Mouse (Mus musculus) layer of hippocampus, adult 8-10 months (tissue): ENCODE measurements around the gene Tmsb10. TPM values are rescaled to one million over a fixed set of nuclear protein-coding genes. Genes with fewer than 3 reads are reported as not detected.

Experiments
- DNase-seq, 2 experiments: peaks; one replicate each; pipeline ENCODE4 v3.0.0; 2022; ENCODE audit warnings: low spot score in 2 of 2
- total RNA-seq, 4 experiments: library from RNA; stranded (reverse); gene quantifications; 2 replicates each; pipeline ENCODE4 v1.2.4; 2022

Gene Tmsb10
- total RNA-seq = 100 to 1,000 TPM; 202 to 382 (median 276) TPM

DNA sequence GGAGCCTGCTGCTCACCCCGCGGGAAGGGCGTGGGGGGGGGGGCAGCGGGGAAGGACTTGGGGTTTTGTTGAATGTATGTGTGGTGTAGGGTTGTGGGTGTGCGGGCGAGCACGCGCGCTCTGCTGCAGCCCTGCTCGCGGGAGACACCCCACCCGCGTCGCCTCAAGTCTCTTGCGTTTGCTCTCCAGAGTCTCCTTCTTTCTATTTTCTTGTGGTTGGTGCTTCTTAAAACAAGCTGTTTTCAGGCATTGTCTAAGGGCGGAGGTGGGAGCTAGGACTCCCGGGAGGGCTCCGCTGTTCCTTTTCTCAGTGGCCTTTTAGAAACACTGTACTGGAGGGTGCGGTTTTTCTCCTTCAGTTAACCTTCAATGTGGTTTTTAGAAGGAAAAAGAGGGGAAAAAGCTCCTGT lies at the start of gene Tmsb10:
Tmsb10 (minus strand) TSS at position 87 of the 410 bp plus-strand sequence.
- DNase-seq = no peak

DNA sequence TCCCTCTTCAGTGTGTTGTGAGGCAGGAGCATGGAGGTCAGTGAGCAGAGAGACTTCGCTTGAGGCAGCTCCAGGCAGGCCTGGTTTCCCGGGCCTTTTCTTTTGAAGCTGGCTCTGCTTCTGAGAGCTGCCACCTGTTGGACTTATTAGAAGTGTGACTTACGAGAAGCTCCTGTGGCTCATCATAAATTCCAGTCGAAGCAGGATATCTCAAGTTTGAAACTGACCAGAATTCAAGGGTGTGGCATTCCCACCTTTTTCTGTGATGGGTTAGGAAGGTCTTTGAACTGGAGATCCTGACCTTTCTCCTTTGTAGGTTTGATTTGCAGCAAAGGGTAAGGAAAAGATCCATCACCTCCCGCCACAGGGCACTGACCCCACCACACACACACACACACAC lies 45.1 kb upstream of the Tmsb10 start:
- DNase-seq = no peak

DNA sequence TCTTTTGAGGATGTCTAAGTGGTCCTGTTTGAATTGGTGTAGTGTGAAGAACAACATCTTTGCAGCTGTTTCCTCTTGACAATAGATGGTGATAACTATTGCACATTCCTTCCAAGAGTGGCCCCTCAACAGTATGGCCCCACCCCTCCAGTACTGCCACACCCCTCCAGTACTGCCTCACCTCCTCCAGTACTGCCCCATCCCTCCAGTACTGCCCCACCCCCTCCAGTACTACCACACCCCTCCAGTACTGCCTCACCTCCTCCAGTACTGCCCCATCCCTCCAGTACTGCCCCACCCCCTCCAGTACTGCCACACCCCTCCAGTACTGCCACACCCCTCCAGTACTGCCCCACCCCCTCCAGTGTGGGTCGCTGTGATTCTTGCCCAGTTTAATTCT lies 43.8 kb upstream of the Tmsb10 start:
- DNase-seq = no peak

DNA sequence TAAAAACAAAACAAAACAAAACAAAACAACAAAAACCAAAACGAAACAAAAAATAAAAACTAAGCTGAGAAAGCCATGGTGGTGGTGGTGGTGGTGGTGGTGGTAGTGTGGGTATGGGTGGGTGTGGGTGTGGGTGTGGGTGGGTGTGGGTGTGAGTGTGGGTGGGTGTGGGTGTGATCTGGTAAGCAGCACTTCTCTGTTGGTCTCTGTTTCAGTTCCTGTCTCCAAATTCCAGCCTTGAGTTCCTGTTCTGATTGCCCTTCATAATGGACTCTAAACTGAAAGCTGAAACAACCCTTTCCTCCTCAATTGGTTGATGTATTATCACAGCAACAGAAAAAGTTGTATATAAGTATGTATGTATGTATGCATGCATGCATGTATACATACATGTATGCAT lies 40.3 kb upstream of the Tmsb10 start:
- DNase-seq = no peak

DNA sequence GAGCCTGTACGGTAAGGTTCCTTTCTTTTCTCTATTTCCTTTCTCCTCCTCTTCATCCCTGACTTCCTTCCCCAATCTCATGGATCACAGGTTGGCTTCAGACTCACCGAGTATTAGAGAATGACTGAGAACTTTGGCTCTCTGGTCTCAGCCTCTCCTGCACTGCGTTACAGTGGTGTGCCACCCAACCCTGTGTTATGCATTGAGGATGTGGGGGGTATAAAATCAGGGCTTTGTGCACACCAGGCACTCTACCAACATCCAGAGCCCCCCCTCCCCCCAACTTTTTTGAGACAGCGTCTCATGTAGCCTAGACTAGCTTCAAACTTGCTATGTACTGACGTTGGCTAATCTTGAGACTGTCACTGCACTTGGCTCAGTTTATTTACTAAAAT lies 35.1 kb upstream of the Tmsb10 start:
- no peak for DNase-seq

DNA sequence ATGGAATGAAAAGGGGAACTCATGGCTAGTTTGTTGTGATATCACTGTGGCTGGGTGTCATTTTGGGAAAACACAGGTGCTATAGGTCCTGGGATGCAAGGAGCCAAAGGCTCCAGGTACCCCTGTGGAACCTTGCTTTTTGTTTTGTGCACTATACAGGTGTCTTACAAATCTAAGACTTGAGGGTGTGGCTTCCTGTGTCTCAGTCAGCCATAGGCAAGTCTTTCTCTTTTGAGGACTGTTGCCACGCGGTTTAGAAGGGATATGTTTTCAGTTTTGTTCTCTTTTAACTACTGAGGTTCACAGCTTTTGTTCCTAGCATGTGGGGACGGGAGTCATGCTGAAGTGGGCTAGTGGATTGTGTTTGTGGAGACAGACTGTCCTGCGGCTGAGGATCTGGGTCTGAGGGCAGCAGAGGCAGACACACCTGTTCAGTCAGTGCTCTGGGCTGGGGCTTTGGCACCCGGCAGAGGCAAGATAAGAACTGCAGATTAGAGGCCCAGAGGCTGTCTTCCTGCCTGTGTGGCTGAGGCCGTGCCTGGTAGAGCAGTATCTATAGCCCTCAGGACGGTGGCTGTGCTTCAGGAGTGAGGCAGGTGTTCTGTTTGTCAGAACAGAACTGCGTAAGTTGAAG lies 34.6 kb upstream of the Tmsb10 start:
- no peak for DNase-seq

DNA sequence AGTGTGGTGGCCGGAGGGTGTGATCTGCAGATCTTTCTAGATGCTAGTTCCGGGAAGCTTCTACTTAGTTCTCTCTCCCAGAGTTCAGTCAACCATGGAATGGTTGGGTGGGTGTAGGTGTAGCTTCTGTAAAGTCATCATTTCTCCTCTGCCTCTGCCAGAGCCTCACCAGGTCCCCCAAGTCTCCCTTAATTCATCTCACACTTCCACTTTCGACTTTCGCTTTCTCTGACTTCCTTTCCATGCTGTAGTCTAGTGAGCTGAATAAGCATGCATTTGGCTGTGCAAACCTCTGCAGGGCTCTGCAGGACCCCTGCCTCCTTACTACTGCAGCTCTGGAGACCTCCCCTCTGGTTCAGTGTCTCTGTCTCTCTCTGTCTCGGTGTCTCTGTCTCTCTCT lies 31.7 kb upstream of the Tmsb10 start:
- no peak for DNase-seq

DNA sequence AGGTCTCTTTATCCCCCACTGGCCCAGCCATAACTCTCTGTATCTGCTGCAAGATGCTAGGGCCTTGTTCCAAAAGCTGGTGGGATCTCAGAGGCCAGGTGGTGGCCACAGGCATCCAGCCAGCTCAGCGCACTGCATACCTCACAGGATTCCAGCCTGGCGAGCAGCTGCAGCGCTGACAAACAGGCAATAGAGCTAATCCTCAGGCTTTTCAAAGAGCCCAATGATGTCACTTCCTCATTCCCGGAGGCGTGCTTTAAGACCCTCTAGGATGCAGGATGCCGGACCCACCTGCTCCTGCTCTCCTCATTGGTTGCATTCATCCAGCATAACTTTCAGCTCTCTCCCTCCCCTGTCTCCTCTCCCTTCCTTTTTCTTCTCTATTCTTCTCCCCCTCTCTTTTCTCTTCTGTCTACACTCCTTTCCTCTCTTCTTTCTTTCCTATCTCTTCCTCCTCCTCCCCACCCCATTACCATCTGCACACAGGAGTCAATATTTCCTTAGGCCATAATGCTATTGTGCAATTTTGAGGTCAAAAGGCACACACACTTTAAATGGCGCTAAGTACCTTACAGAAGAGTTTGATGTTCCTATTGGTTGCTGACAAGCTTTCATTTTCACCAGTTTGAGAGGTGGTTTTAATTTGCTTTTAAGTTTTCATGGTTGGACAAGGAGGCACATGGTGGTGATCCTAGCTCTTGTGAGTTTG lies 30.6 kb upstream of the Tmsb10 start:
- DNase-seq = no peak

DNA sequence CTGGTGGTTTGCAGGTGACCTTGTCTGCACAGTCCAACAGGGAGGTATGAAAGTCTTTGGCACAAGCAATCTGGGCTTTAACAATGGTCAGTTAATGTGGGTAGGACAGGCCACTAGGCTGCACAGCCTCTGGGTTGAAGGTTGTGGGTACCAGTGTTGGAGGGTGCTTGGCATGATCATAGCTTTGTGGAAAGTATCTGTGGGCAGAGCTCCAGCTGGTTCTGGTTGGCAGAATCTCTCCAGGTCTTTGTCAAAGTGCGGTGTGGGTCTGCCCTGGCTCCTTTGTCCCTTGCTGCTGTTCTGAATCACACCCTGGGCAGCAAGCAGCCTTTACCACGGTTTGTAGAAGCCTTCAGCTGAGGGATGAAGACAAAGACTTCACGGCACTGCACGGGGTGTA lies 24.0 kb upstream of the Tmsb10 start:
- no peak for DNase-seq

DNA sequence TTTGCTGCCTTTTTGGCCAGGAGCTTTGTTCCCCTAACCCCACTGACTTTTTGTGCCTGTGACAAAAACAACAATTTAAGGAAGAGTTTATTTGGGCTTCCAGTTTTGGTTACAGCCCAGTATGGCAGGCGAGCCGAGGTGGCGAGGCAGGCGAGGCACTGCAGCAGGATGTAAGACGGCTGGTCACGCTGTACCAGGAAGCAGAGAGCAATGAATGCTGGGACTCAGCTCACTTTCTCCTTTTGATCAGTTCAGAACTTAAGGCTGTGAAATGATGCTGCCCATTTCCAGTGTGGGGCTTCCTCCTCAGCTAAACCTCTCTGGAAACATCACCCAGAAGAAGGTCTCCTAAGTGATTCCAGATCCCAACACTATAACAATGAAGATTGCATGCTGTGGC lies 23.3 kb upstream of the Tmsb10 start:
- no peak for DNase-seq

DNA sequence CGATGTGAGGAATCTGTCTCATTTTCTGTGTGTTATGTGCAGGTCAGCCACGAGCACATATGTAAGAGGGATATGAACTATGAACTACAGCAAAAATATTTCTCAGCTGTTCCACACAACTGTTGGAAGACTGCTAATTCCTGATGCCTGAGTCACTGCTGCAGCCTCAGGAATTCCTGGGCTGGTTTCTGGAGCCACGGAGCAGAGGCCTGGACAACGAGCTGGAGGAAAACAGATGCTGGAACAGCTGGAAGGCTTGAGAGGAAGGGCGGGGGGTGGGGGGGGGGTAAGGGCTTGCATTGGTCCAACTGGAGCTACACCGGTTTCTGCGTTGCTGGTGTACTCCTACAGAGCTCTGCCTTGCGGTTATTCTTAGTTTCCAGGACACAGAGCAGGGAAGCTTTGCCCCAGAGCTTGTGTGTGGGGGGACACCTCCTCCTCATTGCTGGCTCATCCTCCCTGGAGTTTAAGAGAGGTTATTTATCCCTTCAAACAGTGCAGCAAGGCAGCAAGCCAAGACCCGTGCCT lies 22.6 kb upstream of the Tmsb10 start:
- no peak for DNase-seq

DNA sequence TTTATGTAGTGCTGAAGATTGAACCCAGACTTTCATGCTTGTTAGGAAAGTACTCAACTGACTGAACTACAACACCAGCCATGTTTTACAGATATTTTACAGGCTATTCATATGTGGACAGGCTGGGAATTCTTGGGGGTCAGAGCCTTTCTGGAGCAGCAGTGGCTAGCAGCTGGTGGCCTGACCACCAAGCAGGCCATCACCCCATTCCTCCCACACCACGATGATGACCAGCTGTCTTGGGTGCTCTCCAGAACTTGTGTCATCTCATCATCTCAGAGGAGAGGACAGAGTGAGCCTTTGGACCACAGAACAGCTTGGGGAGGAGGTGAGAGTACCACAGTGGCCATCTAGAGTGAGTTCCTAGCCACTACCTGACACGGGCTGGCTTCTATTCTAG lies 18.3 kb upstream of the Tmsb10 start:
- DNase-seq = no peak

DNA sequence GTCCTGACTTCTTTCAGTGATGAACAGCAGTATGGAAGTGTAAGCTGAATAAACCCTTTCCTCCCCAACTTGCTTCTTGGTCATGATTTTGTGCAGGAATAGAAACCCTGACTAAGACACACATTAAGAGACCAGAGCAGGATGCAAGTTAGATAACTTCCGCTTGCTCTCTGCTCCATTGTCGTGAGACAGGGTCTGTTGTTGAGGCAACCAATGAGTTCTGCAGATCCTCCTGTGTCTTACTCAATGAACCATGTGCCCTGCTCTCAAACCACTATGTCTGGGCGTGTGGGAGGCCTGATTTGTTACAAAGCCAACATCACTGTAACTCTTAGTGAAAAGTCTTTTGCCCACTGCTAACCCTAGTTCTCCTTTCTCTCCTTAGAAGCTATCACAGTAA lies 12.5 kb upstream of the Tmsb10 start:
- no peak for DNase-seq

DNA sequence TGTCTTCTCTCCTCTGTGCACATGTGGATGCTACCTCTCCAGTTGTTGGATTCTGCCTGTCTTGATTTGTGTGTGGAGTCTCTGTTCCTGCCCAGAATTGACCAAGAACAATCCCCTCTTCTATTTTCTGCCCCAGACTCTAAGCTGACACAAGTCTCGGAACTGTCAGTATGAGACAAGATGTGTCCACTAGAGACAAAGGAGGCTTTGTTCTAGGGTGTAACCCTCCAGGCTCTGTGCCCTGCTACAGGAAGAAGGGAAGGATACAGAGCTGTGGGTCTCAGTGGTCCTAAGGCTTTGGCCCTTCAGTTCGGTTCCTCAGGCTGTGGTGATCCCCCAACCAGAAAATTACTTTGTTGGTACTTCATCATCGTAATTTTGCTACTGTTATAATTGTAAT lies 11.2 kb upstream of the Tmsb10 start:
- no peak for DNase-seq

DNA sequence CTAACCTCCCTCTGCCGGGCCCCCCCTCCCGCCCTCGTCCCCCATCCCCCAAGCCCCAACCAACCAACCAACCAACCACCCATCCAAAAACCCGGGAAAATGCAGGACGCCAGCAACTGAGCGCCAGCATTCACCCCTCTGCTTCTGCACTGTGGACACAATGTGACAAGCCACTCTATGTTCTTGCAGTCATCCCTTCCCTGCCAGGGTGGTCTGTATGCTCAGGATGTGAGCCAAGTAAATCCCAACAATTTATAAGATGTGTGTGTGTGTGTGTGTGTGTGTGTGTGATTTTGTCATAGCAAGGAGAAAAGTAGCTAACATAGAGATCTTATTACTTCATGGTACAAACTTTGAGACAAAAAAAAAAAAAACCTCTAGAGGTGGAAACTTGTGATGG lies 6.7 kb upstream of the Tmsb10 start:
- no peak for DNase-seq

DNA sequence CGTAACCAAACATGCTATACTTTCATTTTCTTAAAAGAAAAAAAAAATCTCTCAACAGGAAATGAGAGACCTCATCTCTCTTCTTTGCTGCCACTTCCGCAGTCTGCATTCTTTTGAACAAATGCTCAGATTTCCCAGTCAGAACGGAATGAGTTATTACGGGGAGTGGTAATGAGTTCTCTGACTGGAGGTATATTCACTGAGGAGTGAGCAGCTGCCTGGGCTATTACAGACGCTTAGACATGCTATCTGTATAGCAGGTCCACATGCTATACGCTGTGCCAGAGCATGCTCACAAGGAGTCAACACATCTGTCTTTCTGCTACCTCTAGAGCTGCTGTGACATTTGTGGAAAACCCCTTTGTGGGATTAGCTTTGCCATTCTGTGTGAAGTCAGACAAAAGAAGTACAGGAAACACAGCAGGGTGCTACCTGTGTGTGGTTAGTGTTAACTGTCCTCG lies 3.8 kb upstream of the Tmsb10 start:
- no peak for DNase-seq

DNA sequence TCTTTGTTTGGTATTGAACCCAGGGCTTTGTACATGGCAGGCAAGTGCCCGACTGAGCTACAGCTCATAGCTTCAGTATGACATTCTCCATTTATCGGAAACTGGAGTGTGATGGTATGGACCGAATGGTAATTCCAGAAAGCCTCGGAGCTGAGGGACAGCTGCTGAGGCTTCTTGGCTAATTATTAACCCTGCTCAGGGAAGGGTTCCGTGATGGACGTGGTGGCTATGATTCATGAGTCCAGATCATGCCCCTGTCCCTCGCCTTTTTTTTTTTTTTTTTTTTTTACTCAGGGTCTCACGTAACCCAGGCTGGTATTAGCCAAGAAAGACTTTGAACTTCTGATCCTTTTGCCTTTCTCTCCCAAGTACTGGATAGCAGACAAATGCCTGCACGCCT lies 3.1 kb upstream of the Tmsb10 start:
- DNase-seq = no peak

DNA sequence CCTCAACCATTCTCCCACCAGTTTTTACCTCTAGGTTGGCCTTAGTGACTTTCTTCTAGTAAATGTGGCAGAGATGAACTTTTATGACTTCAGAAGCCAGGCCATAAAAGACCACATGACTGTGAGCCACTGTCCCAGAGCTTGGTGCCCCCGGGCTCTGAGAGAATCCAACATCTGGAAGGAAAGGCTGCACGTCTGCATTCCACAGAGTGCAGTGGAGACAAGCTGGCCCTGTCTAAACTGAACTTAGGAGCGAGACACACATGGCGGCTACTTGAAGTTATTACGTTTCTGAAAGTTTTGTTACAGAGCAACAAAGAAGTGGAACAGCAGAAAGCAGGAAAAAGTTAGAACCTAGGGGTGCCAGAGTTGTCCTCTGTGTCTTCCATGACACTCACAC lies 2.1 kb upstream of the Tmsb10 start:
- no peak for DNase-seq

DNA sequence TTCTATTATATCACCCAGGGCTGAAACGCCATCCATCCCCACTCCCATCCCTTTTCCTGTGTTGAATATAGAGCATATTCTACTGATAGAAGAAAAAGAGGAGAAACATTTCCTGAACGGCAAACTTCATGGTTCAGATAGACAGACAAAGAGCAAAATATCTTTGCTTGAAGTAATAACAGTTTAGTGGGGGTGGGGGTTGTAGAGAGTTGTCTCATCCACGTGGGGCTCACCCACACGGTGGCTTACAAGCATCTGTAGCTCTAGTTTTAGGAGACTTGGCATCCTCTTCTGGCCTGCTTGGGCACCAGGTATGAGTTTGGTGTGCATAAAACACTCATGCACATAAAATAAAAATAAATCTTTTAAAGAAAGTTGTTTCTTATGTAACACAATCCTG lies 627 bp upstream of the Tmsb10 start:
- no peak for DNase-seq

DNA sequence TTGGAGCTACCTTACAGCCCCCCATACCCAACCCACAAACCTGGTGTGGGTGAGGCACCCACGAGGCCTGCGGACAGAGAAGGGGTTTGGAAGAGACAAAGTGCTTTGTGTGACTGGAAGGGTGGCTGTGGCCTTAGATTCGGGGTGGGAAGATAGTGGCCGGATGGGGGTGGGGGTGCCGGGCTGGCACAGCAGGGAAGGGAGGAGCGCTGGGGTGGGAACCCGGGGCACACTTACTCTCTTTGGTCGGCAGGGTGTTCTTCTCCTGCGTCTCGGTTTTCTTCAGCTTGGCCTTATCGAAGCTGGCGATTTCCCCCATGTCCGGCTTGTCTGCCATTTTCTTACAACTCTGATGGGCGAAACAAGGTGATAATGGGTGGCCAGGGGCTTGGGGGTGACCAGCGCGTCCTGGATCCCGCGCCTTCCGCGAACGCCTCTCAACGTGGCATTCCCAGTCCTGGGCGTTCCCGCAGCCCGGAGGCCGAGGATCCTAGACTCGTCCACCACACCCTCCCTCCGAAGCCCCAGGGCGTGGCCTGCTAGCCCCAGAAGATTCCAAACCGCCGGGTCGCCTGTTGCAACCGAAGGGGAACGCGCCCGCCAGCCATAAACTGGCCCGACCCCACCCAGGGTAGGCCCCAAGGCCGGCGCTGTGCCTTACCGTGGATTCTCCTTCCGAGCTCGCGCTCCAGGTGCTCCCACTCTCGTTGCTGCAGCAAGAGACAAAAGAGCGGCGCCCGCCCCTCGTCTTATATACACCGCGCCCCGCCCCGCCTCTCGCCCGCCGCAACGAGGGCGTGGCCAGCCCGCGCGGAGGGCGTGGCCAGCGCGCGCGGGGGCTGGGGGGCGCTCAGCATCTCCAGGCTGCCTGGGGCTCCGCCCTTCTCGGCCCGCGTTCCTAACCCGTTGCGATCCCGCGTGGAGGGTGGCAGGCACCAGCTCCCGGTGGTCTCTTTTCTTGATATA lies 589 bp downstream of the Tmsb10 start:
- DNase-seq = peak; percentile 56 to 77

DNA sequence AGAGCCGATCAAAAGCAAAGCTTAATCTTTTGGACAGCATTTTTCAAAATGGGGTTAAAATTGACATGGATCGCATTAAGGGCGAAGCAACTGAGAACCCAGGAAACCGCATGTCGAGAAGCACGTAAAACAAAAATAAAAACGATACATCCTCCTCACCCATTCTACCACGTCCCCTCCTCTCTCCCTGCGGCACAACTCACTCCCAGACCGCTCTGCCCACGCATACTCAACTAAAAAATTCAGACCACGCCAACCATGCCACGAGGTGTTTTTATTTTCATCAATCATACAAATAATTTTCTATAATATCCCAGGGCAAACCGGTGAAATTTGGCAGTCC lies 1.5 kb downstream of the Tmsb10 start:
- DNase-seq = no peak
